Mouse (Mus musculus) G1E (cell line): ENCODE measurements around the gene Sppl3. TPM values are rescaled to one million over a fixed set of nuclear protein-coding genes. Genes with fewer than 3 reads are reported as not detected.

Experiments used
- ATAC-seq: 2 replicates; pipeline ENCODE4 v1.8.0; 2016; ENCODE audit warnings: mild to moderate bottlenecking; ENCODE audit not compliant: insufficient number of reproducible peaks, poor library complexity, low FRiP score, severe bottlenecking; ENCODE audit errors: extremely low read depth
- DNase-seq: peaks from one replicate; pipeline ENCODE4 v3.0.0; 2012; ENCODE audit warnings: low spot score
- H3K27me3 ChIP-seq: 2 replicates; pipeline ENCODE4 v1.6.1; 2012; ENCODE audit warnings: mild to moderate bottlenecking, low read length, inconsistent platforms; ENCODE audit not compliant: insufficient read depth
- H3K36me3 ChIP-seq: replicated peaks from 2 replicates; pipeline ENCODE3; 2012; ENCODE audit warnings: mild to moderate bottlenecking, inconsistent platforms
- H3K4me1 ChIP-seq: 2 replicates; pipeline ENCODE4 v1.6.1; 2012; ENCODE audit warnings: low read depth, low read length, inconsistent platforms, mixed read lengths; ENCODE audit not compliant: insufficient read depth
- H3K4me3 ChIP-seq: 2 replicates; pipeline ENCODE4 v1.5.1; 2012; ENCODE audit warnings: low read depth, mild to moderate bottlenecking, inconsistent platforms, low read length, moderate library complexity, mixed read lengths
- H3K9me3 ChIP-seq: replicated peaks from 2 replicates; pipeline ENCODE4 v1.6.1; 2012; ENCODE audit warnings: inconsistent platforms
- CTCF ChIP-seq: IDR thresholded peaks from 2 replicates; pipeline ENCODE4 v1.5.1; 2012; ENCODE audit warnings: low read depth, low read length, inconsistent platforms, mixed read lengths
- GATA1 ChIP-seq: IDR thresholded peaks from 2 replicates; pipeline ENCODE4 v1.6.1; 2012; ENCODE audit warnings: borderline replicate concordance, low read length, inconsistent platforms, mixed read lengths
- GATA2 ChIP-seq: IDR thresholded peaks from 2 replicates; pipeline ENCODE4 v1.6.1; 2012; ENCODE audit warnings: low read depth, low read length, inconsistent platforms, borderline replicate concordance
- POLR2AphosphoS5 ChIP-seq: IDR thresholded peaks from 2 replicates; pipeline ENCODE4 v1.6.1; 2012; ENCODE audit warnings: low read depth, low read length, inconsistent platforms; ENCODE audit not compliant: insufficient replicate concordance
- TAL1 ChIP-seq: conservative IDR thresholded peaks from 2 replicates; pipeline ENCODE4 v1.6.1; 2012; ENCODE audit warnings: low read depth, low read length, inconsistent platforms, mixed read lengths
- polyA plus RNA-seq: library from polyadenylated mRNA; stranded (reverse); fragments of >175 nt; gene quantifications from 2 replicates; pipeline ENCODE4 v1.2.3, GENCODE M21; 2012
- total RNA-seq, 2 experiments: library from RNA; stranded (forward) in 1 of 2; stranded (reverse) in 1 of 2; fragments of 200-1000 nt in 1 of 2; fragments of >200 nt in 1 of 2; fragmentation: Nextera tagmentation in 1 of 2; gene quantifications; 2 replicates each; pipeline ENCODE4 v1.2.3; 2014 to 2017

The Sppl3 gene
- total and polyA plus RNA-seq, 3 experiments = 29.5 to 69.2 (median 35.9) TPM

DNA sequence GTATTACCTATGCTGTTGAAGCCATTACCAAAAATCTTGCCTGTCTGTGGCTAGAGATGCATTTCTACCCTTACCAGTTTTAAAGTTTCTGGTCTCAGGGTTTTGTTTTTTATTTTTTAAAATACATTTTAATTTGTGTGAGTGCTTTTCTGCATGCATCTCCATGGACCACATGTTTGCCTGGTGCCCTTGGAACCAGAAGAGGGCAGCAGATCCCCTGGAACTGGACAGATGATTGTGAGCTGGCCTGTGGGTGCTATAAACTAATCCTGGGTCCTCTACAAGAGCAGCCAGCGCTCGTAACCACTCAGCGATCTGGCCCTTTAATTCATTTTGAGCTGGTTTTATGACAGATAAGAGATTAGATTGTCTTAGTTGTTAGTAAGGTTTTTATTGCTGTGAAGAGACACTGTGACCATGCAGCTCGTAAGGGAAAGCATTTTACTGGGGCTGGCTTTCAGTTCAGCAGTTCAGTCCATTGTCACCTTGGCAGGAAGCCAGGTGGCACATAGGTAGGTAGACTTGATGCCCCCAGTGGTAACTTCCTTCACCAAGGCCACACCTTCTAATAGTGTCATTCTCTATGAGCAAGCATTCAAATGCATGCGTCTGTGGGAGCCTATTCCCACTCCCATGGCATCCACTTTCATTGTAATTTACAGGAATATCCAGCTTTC, 78.8 kb downstream of the Sppl3 start:
- Histone ChIP-seq H3K4me1 (peaks cover 21% of the 10 kb centered on the region), H3K36me3 (peaks cover 96% of the 10 kb centered on the region), H3K4me3 (no peak overlapping the region), H3K9me3 (no peaks in the 10 kb centered on the region), H3K27me3 (no peaks in the 10 kb centered on the region)
- ATAC-seq (no peak), DNase-seq (no peak)
- no peak for TF ChIP-seq GATA2
- TF ChIP-seq GATA1 = no peak
- no peak for TF ChIP-seq TAL1
- no peak for TF ChIP-seq CTCF
- TF ChIP-seq POLR2AphosphoS5 = no peak

DNA sequence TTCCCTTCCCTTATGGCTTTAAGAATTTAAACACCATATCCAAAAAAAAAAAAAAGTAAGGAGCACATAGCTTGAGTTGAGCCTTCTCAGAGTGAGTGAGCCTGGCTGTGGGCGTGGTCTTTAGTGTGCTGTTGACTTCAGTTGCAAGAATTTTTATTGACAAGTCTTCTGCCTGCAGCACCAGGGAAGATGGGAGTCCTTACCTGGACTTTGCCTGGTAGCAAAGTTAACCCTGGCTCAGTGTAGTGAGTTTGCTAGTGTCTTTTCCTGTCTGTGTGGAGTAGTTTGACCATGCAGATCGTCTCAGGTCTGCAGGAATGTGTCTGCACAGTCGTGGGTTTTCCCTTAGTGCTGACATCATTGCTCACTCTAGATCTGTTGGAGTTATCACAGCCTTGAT, 80.1 kb downstream of the Sppl3 start:
- peaks cover 98% of the 10 kb centered on the region for H3K36me3 ChIP-seq
- no peak overlapping the region for H3K4me3 ChIP-seq
- TF ChIP-seq TAL1 (no peak), GATA1 (no peak), POLR2AphosphoS5 (no peak), GATA2 (no peak), CTCF (no peak)
- peaks cover 23% of the 10 kb centered on the region for H3K4me1 ChIP-seq
- DNase-seq (no peak), ATAC-seq (no peak)
- no peaks in the 10 kb centered on the region for H3K27me3 ChIP-seq
- H3K9me3 ChIP-seq = no peaks in the 10 kb centered on the region

DNA sequence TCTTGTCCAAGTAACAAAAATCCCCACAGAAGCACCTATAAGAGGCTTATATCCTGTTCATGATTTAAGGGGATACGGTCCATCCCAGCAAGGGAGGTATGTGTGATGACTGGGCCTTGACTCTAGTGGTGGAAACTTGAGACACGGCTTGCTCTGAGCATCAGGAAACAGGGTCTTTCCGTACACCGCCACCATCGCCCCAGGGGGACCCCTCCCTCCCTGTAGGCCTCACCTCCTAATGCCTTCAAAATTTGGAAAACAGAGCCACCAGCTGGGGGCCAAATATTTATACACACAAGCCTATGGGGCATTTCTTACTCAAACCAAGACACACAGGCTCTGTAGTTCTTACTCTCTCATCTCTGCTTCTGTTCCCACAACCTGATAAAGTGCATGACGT, 80.8 kb downstream of the Sppl3 start:
- DNase-seq (no peak), ATAC-seq (no peak)
- H3K27me3 ChIP-seq = no peaks in the 10 kb centered on the region
- TF ChIP-seq CTCF (no peak), POLR2AphosphoS5 (no peak), GATA2 (no peak), GATA1 (no peak), TAL1 (no peak)
- peaks cover 23% of the 10 kb centered on the region for H3K4me1 ChIP-seq
- no peaks in the 10 kb centered on the region for H3K9me3 ChIP-seq
- no peak overlapping the region for H3K4me3 ChIP-seq
- peaks cover 98% of the 10 kb centered on the region for H3K36me3 ChIP-seq

GRCm38 (mm10) chr5:115098195-115098594, 87.3 kb downstream of the Sppl3 start, which contains the start of gene Gm10401:
TSS of gene Gm10401 (minus strand) at chr5:115098295.
- TF ChIP-seq CTCF (no peak), TAL1 (no peak), GATA2 (no peak), POLR2AphosphoS5 (no peak), GATA1 (no peak)
- ATAC-seq (no peak), DNase-seq (no peak)
- H3K9me3 ChIP-seq = no peaks in the 10 kb centered on the region
- H3K36me3 ChIP-seq = peaks cover 96% of the 10 kb centered on the region
- no peaks in the 10 kb centered on the region for H3K27me3 ChIP-seq
- peaks cover 14% of the 10 kb centered on the region for H3K4me1 ChIP-seq
- no peak within 1 kb of the TSS for H3K4me3 ChIP-seq

DNA sequence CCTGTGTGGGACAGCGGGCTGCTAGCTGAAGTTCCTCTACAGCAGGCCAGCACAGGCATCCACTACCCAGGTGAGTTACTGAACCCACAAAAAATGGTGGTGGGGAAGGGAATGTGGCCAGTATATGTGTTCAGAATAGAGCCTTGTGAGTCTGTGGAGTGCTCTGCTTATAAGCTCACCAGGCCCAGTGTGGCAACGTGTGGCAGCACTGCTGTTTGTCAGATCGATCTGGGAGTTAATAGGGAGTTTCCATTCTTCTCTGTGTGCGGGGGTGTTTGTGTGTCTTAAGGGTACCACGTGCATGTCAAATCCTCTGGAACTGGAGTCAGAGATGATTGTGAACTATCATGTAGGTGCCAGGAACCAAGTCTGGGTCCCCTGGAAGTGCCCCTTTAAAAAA, 88.6 kb downstream of the Sppl3 start:
- peaks cover 14% of the 10 kb centered on the region for H3K4me1 ChIP-seq
- peaks cover 92% of the 10 kb centered on the region for H3K36me3 ChIP-seq
- no peak for ATAC-seq
- DNase-seq = no peak
- no peak for TF ChIP-seq GATA2
- no peak for TF ChIP-seq CTCF
- TF ChIP-seq TAL1 = no peak
- TF ChIP-seq POLR2AphosphoS5 = no peak
- TF ChIP-seq GATA1 = no peak
- no peaks in the 10 kb centered on the region for H3K9me3 ChIP-seq
- H3K27me3 ChIP-seq = no peaks in the 10 kb centered on the region
- H3K4me3 ChIP-seq = no peak overlapping the region

- DNase-seq (no peak), ATAC-seq (no peak)
- Histone ChIP-seq H3K4me3 (no peak overlapping the region), H3K27me3 (no peaks in the 10 kb centered on the region), H3K36me3 (peaks cover 88% of the 10 kb centered on the region), H3K4me1 (peaks cover 14% of the 10 kb centered on the region), H3K9me3 (no peaks in the 10 kb centered on the region)
- TF ChIP-seq TAL1 = no peak
- TF ChIP-seq CTCF = no peak
- no peak for TF ChIP-seq GATA1
- TF ChIP-seq GATA2 = no peak
- TF ChIP-seq POLR2AphosphoS5 = no peak
Measured at GRCm38 (mm10) chr5:115099991-115100390, 89.1 kb downstream of the Sppl3 start.
